Mouse (Mus musculus): ENCODE data around the gene Cntnap5b. TPM values are rescaled to one million over a fixed set of nuclear protein-coding genes. Genes with fewer than 3 reads are reported as not detected.

Gene Cntnap5b
- 3.6 and 4.2 TPM in 2 replicates for polyA plus RNA-seq (2015; fragmentation: Nextera tagmentation; extraction: Ambion mirVana)

- Histone ChIP-seq H3K4me2 (ENCODE audit: low read length) (peak within 1 kb of the TSS; percentile 63), H3K27me3 (replicated peaks; ENCODE audit: control insufficient read depth, insufficient read depth, low read length) (no peaks in the 10 kb centered on the region), H3K4me3 (ENCODE audit: low read length) (peak within 1 kb of the TSS; percentile 52), H3K27ac (ENCODE audit: low read depth, low read length) (no peak within 1 kb of the TSS), H3K9ac (ENCODE audit: low read depth, low read length) (peak within 1 kb of the TSS; percentile 67), H3K36me3 (ENCODE audit: control insufficient read depth, insufficient read depth, low read length) (no peaks in the 10 kb centered on the region), H3K4me1 (ENCODE audit: control insufficient read depth, insufficient read depth, low read depth, low read length) (no peaks in the 10 kb centered on the region), H3K9me3 (ENCODE audit: control insufficient read depth, low read length) (no peaks in the 10 kb centered on the region)
- ATAC-seq, result peak; percentile 37
- 17% methylated on average over 7 of the region's 7 CpGs for WGBS
Observed at GRCm38 (mm10) chr1:99772614-99773013, at the start of gene Cntnap5b. Gene Cntnap5b, plus strand, starts transcription at chr1:99772765.

GRCm38 (mm10) chr1:99759996-99760395 is 12.6 kb upstream of the Cntnap5b start:
- Histone ChIP-seq H3K27ac (ENCODE audit: low read depth, low read length) (no peak overlapping the region), H3K9me3 (ENCODE audit: control insufficient read depth, low read length) (no peaks in the 10 kb centered on the region), H3K4me2 (ENCODE audit: low read length) (no peak overlapping the region), H3K4me3 (ENCODE audit: low read length) (no peak overlapping the region), H3K9ac (ENCODE audit: low read depth, low read length) (no peak overlapping the region), H3K27me3 (replicated peaks; ENCODE audit: control insufficient read depth, insufficient read depth, low read length) (no peaks in the 10 kb centered on the region), H3K36me3 (ENCODE audit: control insufficient read depth, insufficient read depth, low read length) (no peaks in the 10 kb centered on the region), H3K4me1 (ENCODE audit: control insufficient read depth, insufficient read depth, low read depth, low read length) (no peaks in the 10 kb centered on the region)
- 90% methylated on average over 1 of the region's 1 CpGs for WGBS
- ATAC-seq, result no peak

- Histone ChIP-seq H3K9me3 (ENCODE audit: control insufficient read depth, low read length) (no peaks in the 10 kb centered on the region), H3K27me3 (replicated peaks; ENCODE audit: control insufficient read depth, insufficient read depth, low read length) (no peaks in the 10 kb centered on the region), H3K4me2 (ENCODE audit: low read length) (peak overlapping the region; percentile 63), H3K27ac (ENCODE audit: low read depth, low read length) (no peak overlapping the region), H3K4me1 (ENCODE audit: control insufficient read depth, insufficient read depth, low read depth, low read length) (no peaks in the 10 kb centered on the region), H3K4me3 (ENCODE audit: low read length) (peak overlapping the region; percentile 52), H3K36me3 (ENCODE audit: control insufficient read depth, insufficient read depth, low read length) (no peaks in the 10 kb centered on the region), H3K9ac (ENCODE audit: low read depth, low read length) (peak overlapping the region; percentile 67)
- WGBS, result under 1% methylated on average over 19 of the region's 19 CpGs
- peak; percentile 93 for ATAC-seq
Observed at GRCm38 (mm10) chr1:99772183-99772582, 382 bp upstream of the Cntnap5b start.

- peak overlapping the region; percentile 39 for H3K4me2 ChIP-seq (ENCODE audit: low read length)
- no peaks in the 10 kb centered on the region for H3K36me3 ChIP-seq (ENCODE audit: control insufficient read depth, insufficient read depth, low read length)
- no peak overlapping the region for H3K9ac ChIP-seq (ENCODE audit: low read depth, low read length)
- H3K27me3 ChIP-seq (replicated peaks; ENCODE audit: control insufficient read depth, insufficient read depth, low read length), result no peaks in the 10 kb centered on the region
- no peak overlapping the region for H3K27ac ChIP-seq (ENCODE audit: low read depth, low read length)
- peak; percentile 71 for ATAC-seq
- H3K4me1 ChIP-seq (ENCODE audit: control insufficient read depth, insufficient read depth, low read depth, low read length), result no peaks in the 10 kb centered on the region
- no peaks in the 10 kb centered on the region for H3K9me3 ChIP-seq (ENCODE audit: control insufficient read depth, low read length)
- peak overlapping the region; percentile 32 for H3K4me3 ChIP-seq (ENCODE audit: low read length)
- 6% methylated on average over 4 of the region's 4 CpGs for WGBS
Observed at GRCm38 (mm10) chr1:99774144-99774543, 1.6 kb downstream of the Cntnap5b start.

- H3K9ac ChIP-seq (ENCODE audit: low read depth, low read length), result no peak overlapping the region
- no peaks in the 10 kb centered on the region for H3K36me3 ChIP-seq (ENCODE audit: control insufficient read depth, insufficient read depth, low read length)
- H3K4me3 ChIP-seq (ENCODE audit: low read length), result no peak overlapping the region
- ATAC-seq, result peak; percentile 52; the same call in 1 of the 2 replicates
- H3K4me2 ChIP-seq (ENCODE audit: low read length), result no peak overlapping the region
- 76% methylated on average over 6 of the region's 6 CpGs for WGBS
- H3K27ac ChIP-seq (ENCODE audit: low read depth, low read length), result no peak overlapping the region
- H3K9me3 ChIP-seq (ENCODE audit: control insufficient read depth, low read length), result no peaks in the 10 kb centered on the region
- no peaks in the 10 kb centered on the region for H3K4me1 ChIP-seq (ENCODE audit: control insufficient read depth, insufficient read depth, low read depth, low read length)
- no peaks in the 10 kb centered on the region for H3K27me3 ChIP-seq (replicated peaks; ENCODE audit: control insufficient read depth, insufficient read depth, low read length)
Observed at GRCm38 (mm10) chr1:99813334-99814110, 41.0 kb downstream of the Cntnap5b start.

GRCm38 (mm10) chr1:99872344-99872743 is 99.8 kb downstream of the Cntnap5b start:
- Histone ChIP-seq H3K4me1 (ENCODE audit: control insufficient read depth, insufficient read depth, low read depth, low read length) (no peaks in the 10 kb centered on the region), H3K27me3 (replicated peaks; ENCODE audit: control insufficient read depth, insufficient read depth, low read length) (no peaks in the 10 kb centered on the region), H3K4me3 (ENCODE audit: low read length) (no peak overlapping the region), H3K9me3 (ENCODE audit: control insufficient read depth, low read length) (no peaks in the 10 kb centered on the region), H3K9ac (ENCODE audit: low read depth, low read length) (no peak overlapping the region), H3K4me2 (ENCODE audit: low read length) (no peak overlapping the region), H3K27ac (ENCODE audit: low read depth, low read length) (no peak overlapping the region), H3K36me3 (ENCODE audit: control insufficient read depth, insufficient read depth, low read length) (no peaks in the 10 kb centered on the region)
- WGBS, result 93% methylated on average over 3 of the region's 3 CpGs
- no peak for ATAC-seq

GRCm38 (mm10) chr1:99907774-99908173 is 135.2 kb downstream of the Cntnap5b start:
- H3K4me3 ChIP-seq (ENCODE audit: low read length), result no peak overlapping the region
- no peaks in the 10 kb centered on the region for H3K4me1 ChIP-seq (ENCODE audit: control insufficient read depth, insufficient read depth, low read depth, low read length)
- no peak overlapping the region for H3K27ac ChIP-seq (ENCODE audit: low read depth, low read length)
- H3K4me2 ChIP-seq (ENCODE audit: low read length), result no peak overlapping the region
- H3K9me3 ChIP-seq (ENCODE audit: control insufficient read depth, low read length), result no peaks in the 10 kb centered on the region
- H3K9ac ChIP-seq (ENCODE audit: low read depth, low read length), result no peak overlapping the region
- H3K27me3 ChIP-seq (replicated peaks; ENCODE audit: control insufficient read depth, insufficient read depth, low read length), result no peaks in the 10 kb centered on the region
- WGBS, result 53% methylated on average over 2 of the region's 2 CpGs
- H3K36me3 ChIP-seq (ENCODE audit: control insufficient read depth, insufficient read depth, low read length), result no peaks in the 10 kb centered on the region
- no peak for ATAC-seq

GRCm38 (mm10) chr1:99943515-99943914 is 170.9 kb downstream of the Cntnap5b start:
- H3K27ac ChIP-seq (ENCODE audit: low read depth, low read length), result no peak overlapping the region
- no peaks in the 10 kb centered on the region for H3K27me3 ChIP-seq (replicated peaks; ENCODE audit: control insufficient read depth, insufficient read depth, low read length)
- H3K4me1 ChIP-seq (ENCODE audit: control insufficient read depth, insufficient read depth, low read depth, low read length), result no peaks in the 10 kb centered on the region
- no peaks in the 10 kb centered on the region for H3K36me3 ChIP-seq (ENCODE audit: control insufficient read depth, insufficient read depth, low read length)
- no peak for ATAC-seq
- H3K9ac ChIP-seq (ENCODE audit: low read depth, low read length), result no peak overlapping the region
- no peaks in the 10 kb centered on the region for H3K9me3 ChIP-seq (ENCODE audit: control insufficient read depth, low read length)
- H3K4me3 ChIP-seq (ENCODE audit: low read length), result no peak overlapping the region
- no peak overlapping the region for H3K4me2 ChIP-seq (ENCODE audit: low read length)

GRCm38 (mm10) chr1:99959428-99959987 is 186.9 kb downstream of the Cntnap5b start:
- Histone ChIP-seq H3K9ac (ENCODE audit: low read depth, low read length) (no peak overlapping the region), H3K9me3 (ENCODE audit: control insufficient read depth, low read length) (no peaks in the 10 kb centered on the region), H3K4me3 (ENCODE audit: low read length) (no peak overlapping the region), H3K27me3 (replicated peaks; ENCODE audit: control insufficient read depth, insufficient read depth, low read length) (no peaks in the 10 kb centered on the region), H3K4me1 (ENCODE audit: control insufficient read depth, insufficient read depth, low read depth, low read length) (no peaks in the 10 kb centered on the region), H3K27ac (ENCODE audit: low read depth, low read length) (no peak overlapping the region), H3K4me2 (ENCODE audit: low read length) (no peak overlapping the region), H3K36me3 (ENCODE audit: control insufficient read depth, insufficient read depth, low read length) (no peaks in the 10 kb centered on the region)
- no peak for ATAC-seq
- WGBS, result 14% methylated on average over 2 of the region's 2 CpGs

All from hindbrain, embryonic 16.5 days (tissue).